Mouse (Mus musculus): Measurements from ENCODE around the gene Mrpl51.

- no peak for TF ChIP-seq MYOG (IDR thresholded peaks at IDR 0.05; ENCODE audit: control insufficient read depth in 1 of 3, insufficient read depth in 1 of 3, insufficient read length in 2 of 3, low read depth in 2 of 3)
- TF ChIP-seq POLR2A (IDR thresholded peaks at IDR 0.05; ENCODE audit: insufficient read length, low read depth), result peak; percentile 9
- no peak for TF ChIP-seq TCF3 (IDR thresholded peaks at IDR 0.05; ENCODE audit: insufficient read length, low read depth)
- TF ChIP-seq TCF12 (IDR thresholded peaks at IDR 0.05; ENCODE audit: insufficient read depth, poor library complexity, severe bottlenecking), result no peak
- no peak for TF ChIP-seq REST (IDR thresholded peaks at IDR 0.05; ENCODE audit: insufficient read depth, insufficient read length)
- no peak for TF ChIP-seq MYOD1 (IDR thresholded peaks at IDR 0.05; ENCODE audit: control insufficient read depth in 1 of 3, insufficient read length in 2 of 3, low read depth in 2 of 3)
- TF ChIP-seq E2F4 (IDR thresholded peaks at IDR 0.05; ENCODE audit: insufficient read depth), result no peak
- TF ChIP-seq MAX (IDR thresholded peaks at IDR 0.05; ENCODE audit: low read depth), result no peak
These were observed 42.0 kb upstream of the Mrpl51 start for GRCm38 (mm10) chr6:125149569-125149950.

All from myocyte (in vitro differentiated cells).